ENCODE assay signal across 9 mouse cellular contexts in genomic region chr10:5309961-5310713, GRCm38 (mm10).
DNase-seq lines count a peak whose midpoint lies in the region; ATAC-seq and TF ChIP-seq lines count a peak whose summit lies in the region.
"Had no signal": no experiment of that assay in that cellular context is flagged by ENCODE, and none has a peak within 500 bp of the region (broad histone marks: within the 10 kb centered on the region; RNA-seq: fewer than 3 reads in every experiment).

No protein-coding gene starts in this region.

- DNase-seq in lung, embryonic 14.5 days: peak; percentile 74
- DNase-seq in lung, postnatal 25 days (ENCODE audit: low spot score): no peak
- DNase-seq in embryonic facial prominence, embryonic 14.5 days (ENCODE audit: low spot score): peak; percentile 89
- no peak for DNase-seq in urinary bladder, postnatal 25 days (ENCODE audit: low spot score)
- DNase-seq in right cerebral cortex, adult 18-20 months: no peak
- no peak for DNase-seq in frontal cortex, postnatal 36 days (ENCODE audit: low spot score in 2 of 2)

- no peaks in the 10 kb centered on the region for H3K27me3 ChIP-seq in lung, embryonic 14.5 days (ENCODE audit: insufficient read depth, low read length)
- no peaks in the 10 kb centered on the region for H3K27me3 ChIP-seq in embryonic facial prominence, embryonic 14.5 days (replicated peaks; ENCODE audit: control insufficient read depth, insufficient read depth, low read length)
- H3K27me3 ChIP-seq in intestine, embryonic 16.5 days (replicated peaks; ENCODE audit: control insufficient read depth, insufficient read depth, low read length): no peaks in the 10 kb centered on the region

- no peak overlapping the region for H3K4me2 ChIP-seq in lung, embryonic 14.5 days
- peak overlapping the region; percentile 43 for H3K4me2 ChIP-seq in embryonic facial prominence, embryonic 14.5 days (ENCODE audit: low read depth, low read length)
- H3K4me2 ChIP-seq in intestine, embryonic 16.5 days (ENCODE audit: low read depth, low read length): no peak overlapping the region

- no peak overlapping the region for H3K4me3 ChIP-seq in lung, embryonic 14.5 days (ENCODE audit: low read depth, low read length)
- no peak overlapping the region for H3K4me3 ChIP-seq in embryonic facial prominence, embryonic 14.5 days (ENCODE audit: low read depth, low read length)
- H3K4me3 ChIP-seq in intestine, embryonic 16.5 days (ENCODE audit: low read length): no peak overlapping the region
- H3K4me3 ChIP-seq in olfactory bulb, adult 2 months (ENCODE audit: insufficient read depth, low read depth, low read length): no peak overlapping the region

- TF ChIP-seq CTCF in lung, embryonic 14.5 days (IDR thresholded peaks at IDR 0.05; ENCODE audit: low read depth): no peak
- TF ChIP-seq CTCF in olfactory bulb, adult 2 months (IDR thresholded peaks at IDR 0.05; ENCODE audit: insufficient read depth, low read depth, low read length): no peak

- H3K36me3 ChIP-seq in lung, embryonic 14.5 days (ENCODE audit: insufficient read depth): no peaks in the 10 kb centered on the region
- no peaks in the 10 kb centered on the region for H3K36me3 ChIP-seq in embryonic facial prominence, embryonic 14.5 days (ENCODE audit: control insufficient read depth, insufficient read depth, low read length)
- no peaks in the 10 kb centered on the region for H3K36me3 ChIP-seq in intestine, embryonic 16.5 days (ENCODE audit: control insufficient read depth, insufficient read depth, low read length)

- H3K27ac ChIP-seq in lung, embryonic 14.5 days (ENCODE audit: low read depth): peak overlapping the region; percentile 85
- H3K27ac ChIP-seq in embryonic facial prominence, embryonic 14.5 days (replicated peaks; ENCODE audit: low read depth, low read length): peak overlapping the region; percentile 86
- peak overlapping the region; percentile 75 for H3K27ac ChIP-seq in intestine, embryonic 16.5 days (ENCODE audit: low read length)
- peak overlapping the region; percentile 24 for H3K27ac ChIP-seq in olfactory bulb, adult 2 months (ENCODE audit: insufficient read depth, low read depth, low read length)
- H3K27ac ChIP-seq: kidney, postnatal 0 days had no signal

- ATAC-seq in lung, embryonic 14.5 days (ENCODE audit: insufficient read depth): peak; percentile 92
- ATAC-seq in embryonic facial prominence, embryonic 14.5 days (ENCODE audit: low read depth): peak; percentile 91
- ATAC-seq in intestine, embryonic 16.5 days: peak; percentile 80

- 17% methylated on average over 4 of the region's 4 CpGs for WGBS in lung, embryonic 14.5 days
- WGBS in embryonic facial prominence, embryonic 14.5 days: 10% methylated on average over 4 of the region's 4 CpGs
- WGBS in intestine, embryonic 16.5 days: 24% methylated on average over 4 of the region's 4 CpGs
- WGBS in olfactory bulb, adult 2 months: 14% methylated on average over 4 of the region's 4 CpGs

- no peak overlapping the region for H3K9ac ChIP-seq in lung, embryonic 14.5 days
- H3K9ac ChIP-seq in embryonic facial prominence, embryonic 14.5 days (ENCODE audit: low read depth, low read length): no peak overlapping the region
- no peak overlapping the region for H3K9ac ChIP-seq in intestine, embryonic 16.5 days (ENCODE audit: low read depth, low read length)

- H3K4me1 ChIP-seq in lung, embryonic 14.5 days (ENCODE audit: insufficient read depth): no peaks in the 10 kb centered on the region
- peaks cover 22% of the 10 kb centered on the region for H3K4me1 ChIP-seq in embryonic facial prominence, embryonic 14.5 days (ENCODE audit: control insufficient read depth, insufficient read depth, low read length)
- H3K4me1 ChIP-seq in intestine, embryonic 16.5 days (ENCODE audit: control insufficient read depth, insufficient read depth, low read length): peaks cover 6% of the 10 kb centered on the region; the same call in 1 of the 2 replicates
- H3K4me1 ChIP-seq in olfactory bulb, adult 2 months (ENCODE audit: control insufficient read depth, insufficient read depth, low read length): peaks cover 7% of the 10 kb centered on the region

- no peak for TF ChIP-seq POLR2A in olfactory bulb, adult 2 months (IDR thresholded peaks at IDR 0.05; ENCODE audit: insufficient read depth, low read depth, low read length)

- no peaks in the 10 kb centered on the region for H3K9me3 ChIP-seq in lung, embryonic 14.5 days (ENCODE audit: low read depth, low read length)
- H3K9me3 ChIP-seq in embryonic facial prominence, embryonic 14.5 days (ENCODE audit: control insufficient read depth, low read length): no peaks in the 10 kb centered on the region
- no peaks in the 10 kb centered on the region for H3K9me3 ChIP-seq in intestine, embryonic 16.5 days (ENCODE audit: control insufficient read depth, low read length)

Comparison
In these comparisons a context has a peak if more than half of its experiments do, and no peak if none do; other contexts are left out.
1. DNase-seq: peak in lung, embryonic 14.5 days (single experiment) and embryonic facial prominence, embryonic 14.5 days (single experiment); none in lung, postnatal 25 days (single experiment), urinary bladder, postnatal 25 days (single experiment), right cerebral cortex, adult 18-20 months (single experiment) and frontal cortex, postnatal 36 days (0 of 2).
2. H3K27ac ChIP-seq: peak in every context shown above with its lines; median percentile 86 in embryonic facial prominence, embryonic 14.5 days; 85 in lung, embryonic 14.5 days; 75 in intestine, embryonic 16.5 days; 24 in olfactory bulb, adult 2 months.
3. Peak in every context shown above with its lines, with median percentiles within 50 percentile points of each other: ATAC-seq.